Comparison of ENCODE assay signal across 8 mouse cellular contexts in the genomic region with DNA sequence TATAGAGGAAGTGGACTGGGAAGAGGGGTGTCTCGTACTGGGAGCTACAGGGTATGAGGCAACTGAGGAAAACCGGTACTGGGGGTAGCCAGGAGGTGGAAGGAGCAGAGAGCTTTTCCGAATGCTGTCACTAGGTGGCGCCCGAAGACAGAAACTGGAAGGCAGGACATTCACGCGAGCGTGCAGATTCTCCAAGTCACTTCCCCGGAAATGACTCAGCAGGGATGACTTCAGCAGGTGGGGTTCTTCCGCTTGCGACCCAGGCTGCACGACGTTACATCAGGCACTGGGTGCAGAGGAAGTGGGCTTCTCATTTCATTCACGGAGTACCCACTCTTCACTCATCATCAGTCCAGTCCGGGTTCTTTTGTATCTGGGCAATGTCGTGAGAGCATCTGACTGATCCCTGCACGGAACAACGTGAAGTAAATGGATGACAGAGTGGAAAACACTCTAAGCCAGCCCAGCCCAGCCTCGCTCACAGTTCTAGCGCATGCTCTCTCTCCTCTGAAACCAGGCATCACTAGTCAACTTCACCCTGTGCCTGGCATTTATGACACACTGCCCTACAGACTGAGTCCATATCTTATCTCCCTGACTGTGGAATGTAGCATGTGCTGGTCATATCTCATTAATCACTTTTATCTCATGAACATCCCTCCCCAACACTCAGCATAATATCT. TPM values are rescaled to one million over a fixed set of nuclear protein-coding genes. Genes with fewer than 3 reads are reported as not detected.
DNase-seq lines count a peak whose midpoint lies in the region; ATAC-seq and TF ChIP-seq lines count a peak whose summit lies in the region.

No protein-coding gene starts in this region.

- H3K27me3 ChIP-seq in C2C12 (ENCODE audit: control insufficient read depth, insufficient read depth, insufficient read length): peaks cover 4% of the 10 kb centered on the region
- H3K27me3 ChIP-seq in erythroblast, embryonic 14.5 days (ENCODE audit: control insufficient read depth): no peaks in the 10 kb centered on the region
- H3K27me3 ChIP-seq in heart, embryonic 13.5 days (replicated peaks): peaks cover 4% of the 10 kb centered on the region; the same call in 1 of the 2 replicates
- H3K27me3 ChIP-seq in liver, embryonic 12.5 days (replicated peaks): no peaks in the 10 kb centered on the region; the same call in 1 of the 2 replicates
- no peaks in the 10 kb centered on the region for H3K27me3 ChIP-seq in stomach, embryonic 15.5 days (replicated peaks)

- H3K79me2 ChIP-seq in C2C12 (ENCODE audit: control insufficient read depth, insufficient read depth): no peaks in the 10 kb centered on the region

- ATAC-seq in heart, embryonic 13.5 days (ENCODE audit: extremely low read depth, insufficient number of reproducible peaks, low FRiP score, low TSS enrichment): no peak; the same call in none of the 2 replicates
- ATAC-seq in liver, embryonic 12.5 days: peak; percentile 78
- peak; percentile 74 for ATAC-seq in stomach, embryonic 15.5 days (ENCODE audit: insufficient read depth, low FRiP score, low read depth)

- no peak overlapping the region for H3K4me3 ChIP-seq in C2C12 (ENCODE audit: insufficient read depth, poor library complexity, severe bottlenecking)
- peak overlapping the region; percentile 22 for H3K4me3 ChIP-seq in erythroblast, embryonic 14.5 days (replicated peaks)
- H3K4me3 ChIP-seq in heart, embryonic 13.5 days: peak overlapping the region; percentile 43
- H3K4me3 ChIP-seq in liver, embryonic 12.5 days: peak overlapping the region; percentile 30
- H3K4me3 ChIP-seq in stomach, embryonic 15.5 days (replicated peaks): peak overlapping the region; percentile 33

- peaks cover 6% of the 10 kb centered on the region for H3K4me1 ChIP-seq in erythroblast, embryonic 14.5 days (ENCODE audit: control insufficient read depth)
- peaks cover 6% of the 10 kb centered on the region for H3K4me1 ChIP-seq in heart, embryonic 13.5 days
- H3K4me1 ChIP-seq in liver, embryonic 12.5 days: peaks cover 11% of the 10 kb centered on the region
- no peaks in the 10 kb centered on the region for H3K4me1 ChIP-seq in stomach, embryonic 15.5 days

- H3K9ac ChIP-seq in heart, embryonic 13.5 days: peak overlapping the region; percentile 41; the same call in 1 of the 2 replicates
- H3K9ac ChIP-seq in liver, embryonic 12.5 days: no peak overlapping the region
- no peak overlapping the region for H3K9ac ChIP-seq in stomach, embryonic 15.5 days

- H3K4me2 ChIP-seq in heart, embryonic 13.5 days: peak overlapping the region; percentile 71
- peak overlapping the region; percentile 61 for H3K4me2 ChIP-seq in liver, embryonic 12.5 days
- peak overlapping the region; percentile 61 for H3K4me2 ChIP-seq in stomach, embryonic 15.5 days

- H3K79me3 ChIP-seq in C2C12 (ENCODE audit: low read depth): no peaks in the 10 kb centered on the region

- peak; percentile 30; the same call in 1 of the 2 replicates for TF ChIP-seq POLR2A in brain, embryonic 14.5 days (IDR thresholded peaks at IDR 0.05; ENCODE audit: borderline replicate concordance, extremely low read depth, insufficient read depth, insufficient read length, poor library complexity, severe bottlenecking)

- DNase-seq in brain, embryonic 14.5 days (ENCODE audit: low read depth): peak; percentile 98
- peak; percentile 95 for DNase-seq in kidney, postnatal 10 days
- DNase-seq in natural killer cell, adult 2 months (ENCODE audit: low spot score in 2 of 2): peak; percentile 93 to 94

- peak; percentile 46 for TF ChIP-seq CTCF in C2C12 (IDR thresholded peaks at IDR 0.05; ENCODE audit: control insufficient read depth, insufficient read depth, insufficient read length)
- peak; percentile 97 for TF ChIP-seq CTCF in brain, embryonic 14.5 days (IDR thresholded peaks at IDR 0.05; ENCODE audit: borderline replicate concordance, extremely low read depth, insufficient read depth, insufficient read length)

- H3ac ChIP-seq in C2C12 (ENCODE audit: control insufficient read depth, insufficient read length, low read depth): no peak overlapping the region

- H3K36me3 ChIP-seq in C2C12 (ENCODE audit: control insufficient read depth, insufficient read depth): no peaks in the 10 kb centered on the region
- no peaks in the 10 kb centered on the region for H3K36me3 ChIP-seq in erythroblast, embryonic 14.5 days (ENCODE audit: control insufficient read depth)
- no peaks in the 10 kb centered on the region for H3K36me3 ChIP-seq in heart, embryonic 13.5 days
- H3K36me3 ChIP-seq in liver, embryonic 12.5 days: no peaks in the 10 kb centered on the region
- no peaks in the 10 kb centered on the region for H3K36me3 ChIP-seq in stomach, embryonic 15.5 days

- no peaks in the 10 kb centered on the region for H3K9me3 ChIP-seq in erythroblast, embryonic 14.5 days (ENCODE audit: control insufficient read depth, low read length)
- H3K9me3 ChIP-seq in heart, embryonic 13.5 days: no peaks in the 10 kb centered on the region
- H3K9me3 ChIP-seq in liver, embryonic 12.5 days (replicated peaks): no peaks in the 10 kb centered on the region
- H3K9me3 ChIP-seq in stomach, embryonic 15.5 days: no peaks in the 10 kb centered on the region

- 14% methylated on average over 20 of the region's 20 CpGs for WGBS in heart, embryonic 13.5 days
- WGBS in liver, embryonic 12.5 days (ENCODE audit: insufficient replicate concordance): 12% methylated on average over 20 of the region's 20 CpGs
- 12% methylated on average over 20 of the region's 20 CpGs for WGBS in stomach, embryonic 15.5 days

- H3K27ac ChIP-seq in heart, embryonic 13.5 days (replicated peaks): 0 out of 2 replicates have a peak overlapping the region, but pooled peaks have one; percentile 43
- no peak overlapping the region for H3K27ac ChIP-seq in liver, embryonic 12.5 days
- no peak overlapping the region for H3K27ac ChIP-seq in stomach, embryonic 15.5 days

TF ChIP-seq in C2C12, 6 proteins besides CTCF, POLR2A, EP300 and RAD21:
- no peak for TF ChIP-seq USF1 (IDR thresholded peaks at IDR 0.05; ENCODE audit: low read depth)
- no peak for TF ChIP-seq FOSL1 (IDR thresholded peaks at IDR 0.05; ENCODE audit: insufficient read depth, low read length, poor library complexity, severe bottlenecking)
- TF ChIP-seq MYOD1 (IDR thresholded peaks at IDR 0.05; ENCODE audit: control insufficient read depth, insufficient read length, low read depth): no peak
- TF ChIP-seq MAX (IDR thresholded peaks at IDR 0.05): no peak
- no peak for TF ChIP-seq CEBPB (IDR thresholded peaks at IDR 0.05; ENCODE audit: low read depth)
- no peak for TF ChIP-seq MYOG (IDR thresholded peaks at IDR 0.05; ENCODE audit: control insufficient read depth, extremely low read depth, insufficient read length)

RNA-seq across cellular contexts. Expression of a gene that starts 18.3 kb away (rescaled TPM):
- polyA plus RNA-seq in C2C12 (2012; fragmentation: generic; extraction: Trizol): not detected
- 0.08 and 0.10 TPM in 2 replicates for polyA plus RNA-seq in brain, embryonic 14.5 days (2012; rRNA removed)
- polyA plus RNA-seq in erythroblast, embryonic 14.5 days (2012): not detected in 2 replicates
- 0.14 TPM in 1 of 2 replicates, not detected in the other for polyA plus RNA-seq in heart, embryonic 13.5 days (2015; fragmentation: Nextera tagmentation; extraction: Ambion mirVana)
- polyA plus RNA-seq in liver, embryonic 12.5 days (2016; fragmentation: Nextera tagmentation; extraction: Ambion mirVana): not detected in 2 replicates
- 3.4 and 6.0 TPM in 2 replicates for polyA plus RNA-seq in stomach, embryonic 15.5 days (2015; fragmentation: Nextera tagmentation; extraction: Ambion mirVana)

RNA-seq across cellular contexts. Expression of a gene that starts 31.6 kb away (rescaled TPM):
- polyA plus RNA-seq in C2C12 (2012; fragmentation: generic; extraction: Trizol): not detected
- 0.54 and 0.78 TPM in 2 replicates for polyA plus RNA-seq in brain, embryonic 14.5 days (2012; rRNA removed)
- polyA plus RNA-seq in erythroblast, embryonic 14.5 days (2012): 0.01 TPM in 1 of 2 replicates, not detected in the other
- polyA plus RNA-seq in heart, embryonic 13.5 days (2015; fragmentation: Nextera tagmentation; extraction: Ambion mirVana): 0.55 and 0.62 TPM in 2 replicates
- 2.9 and 3.1 TPM in 2 replicates for polyA plus RNA-seq in liver, embryonic 12.5 days (2016; fragmentation: Nextera tagmentation; extraction: Ambion mirVana)
- 1.7 TPM in 2 replicates for polyA plus RNA-seq in stomach, embryonic 15.5 days (2015; fragmentation: Nextera tagmentation; extraction: Ambion mirVana)
